Mouse (Mus musculus) gastrocnemius, postnatal 36 days (tissue): ENCODE data around the gene Bnc2. TPM values are rescaled to one million over a fixed set of nuclear protein-coding genes. Genes with fewer than 3 reads are reported as not detected.

ENCODE experiments used
- DNase-seq, 2 experiments: peaks; one replicate each; pipeline ENCODE4 v3.0.0; 2022
- intact Hi-C: fragments of 180-260 bp; cut with DNase I; formaldehyde crosslinking; loops from one replicate; pipeline ENCODE4 v1.15.1; 2025
- total RNA-seq, 2 experiments: library from RNA; stranded (reverse); gene quantifications; 2 replicates each; pipeline ENCODE4 v1.2.3; 2021

Bnc2 gene
- total RNA-seq, 2 experiments from 2014 or later, result 3.6 to 4.4 TPM

DNA sequence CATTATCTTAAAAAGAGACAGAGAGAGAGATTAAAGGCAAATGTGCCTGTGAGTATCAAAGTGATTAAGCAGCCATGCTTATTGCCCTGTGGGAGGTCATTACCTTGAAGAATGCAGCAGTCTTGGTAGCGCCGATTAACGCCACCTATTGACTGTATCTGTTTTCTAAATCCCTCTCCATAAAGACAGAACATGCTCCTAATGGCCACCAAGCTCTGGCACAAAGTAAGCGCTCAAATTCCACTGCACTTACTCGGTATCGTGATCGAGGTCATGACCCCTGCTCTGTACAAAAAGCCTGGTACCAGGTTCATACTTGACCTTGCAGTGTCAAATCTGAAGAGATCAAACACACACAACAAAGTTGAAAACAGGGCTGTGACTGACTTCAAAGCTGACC, 442.7 kb downstream of the Bnc2 start:
- DNase-seq, result no peak
- intact Hi-C loops, result no loop called here

GRCm38 (mm10) chr4:84231251-84231650, 443.8 kb downstream of the Bnc2 start:
- intact Hi-C loops, result no loop called here
- no peak for DNase-seq

DNA sequence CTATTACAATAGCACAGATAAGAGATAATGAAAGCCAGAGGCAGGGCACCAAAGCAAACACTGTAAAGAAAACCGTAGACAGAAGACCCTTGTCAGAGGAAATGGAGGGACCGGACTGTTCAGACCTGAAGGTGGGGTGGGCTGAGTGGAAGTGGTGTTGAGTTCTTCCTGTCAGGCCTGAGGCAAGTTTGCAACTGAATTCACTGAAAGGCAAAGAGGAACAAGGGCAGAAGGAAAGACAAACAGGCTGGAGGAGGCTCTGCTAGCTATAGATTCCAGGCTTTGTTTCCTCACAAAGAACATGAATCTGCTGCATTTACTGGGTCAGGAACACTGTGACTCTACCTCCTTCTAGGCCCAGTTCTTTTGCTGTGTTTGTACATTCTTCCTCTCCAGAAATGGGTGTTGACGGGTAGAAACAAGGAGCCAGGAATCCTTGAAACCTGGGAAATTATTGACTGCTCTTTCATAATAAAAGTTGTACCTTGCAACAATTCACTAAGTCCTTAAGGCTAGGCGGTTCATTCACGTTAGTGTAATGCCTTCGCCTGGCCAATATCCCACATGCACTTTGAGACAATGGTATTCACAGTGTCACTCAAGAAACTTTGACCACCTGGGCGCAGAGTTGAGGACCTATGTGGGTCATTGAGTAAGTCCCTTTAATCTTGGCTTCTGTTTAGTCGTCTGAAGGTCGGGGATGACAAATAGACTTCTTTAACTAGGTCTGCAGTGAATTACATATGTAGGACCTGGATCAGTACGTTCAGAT, 445.7 kb downstream of the Bnc2 start:
- intact Hi-C loops, result no loop called here
- no peak for DNase-seq

DNA sequence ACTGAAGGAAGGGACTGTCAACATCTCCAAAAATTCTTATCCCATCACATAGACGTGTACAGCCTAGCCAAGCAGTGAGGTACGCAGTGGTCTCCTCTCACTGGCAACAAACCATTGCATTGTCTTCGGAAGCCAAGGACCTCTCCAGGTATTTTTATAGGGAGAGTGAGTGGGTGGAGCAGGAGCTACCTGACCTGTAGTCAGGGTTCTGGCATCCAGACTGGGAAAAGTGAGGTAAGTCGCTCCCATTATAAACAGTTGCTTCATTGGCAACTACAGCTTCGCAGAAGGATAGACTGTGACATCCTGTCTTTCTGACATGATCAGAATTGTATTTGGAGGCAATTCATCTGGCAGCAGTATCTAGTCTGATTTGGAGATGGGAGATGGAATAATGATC, 446.5 kb downstream of the Bnc2 start:
- intact Hi-C loops, result no loop called here
- no peak for DNase-seq

Other genes starting within 250 kb of the Bnc2 start
- 1 to 10 TPM; 1.1 to 1.3 TPM for gene Cntln, start 209.0 kb upstream of the Bnc2 start, total RNA-seq